Mouse (Mus musculus) kidney, adult 2 months (tissue): ENCODE measurements around the gene Galnt2.

Experiments
- CTCF ChIP-seq: fragments of 200-500 bp; conservative IDR thresholded peaks from 2 replicates; pipeline ENCODE4 v1.5.1; 2011; ENCODE audit warnings: low read depth, mild to moderate bottlenecking, control low read depth, low read length, moderate library complexity, mixed read lengths; ENCODE audit not compliant: insufficient read depth, insufficient read length
- POLR2A ChIP-seq: fragments of 200-500 bp; IDR thresholded peaks from one replicate; pipeline ENCODE4 v1.6.1; 2011; ENCODE audit warnings: low read depth, low read length, control low read depth

DNA sequence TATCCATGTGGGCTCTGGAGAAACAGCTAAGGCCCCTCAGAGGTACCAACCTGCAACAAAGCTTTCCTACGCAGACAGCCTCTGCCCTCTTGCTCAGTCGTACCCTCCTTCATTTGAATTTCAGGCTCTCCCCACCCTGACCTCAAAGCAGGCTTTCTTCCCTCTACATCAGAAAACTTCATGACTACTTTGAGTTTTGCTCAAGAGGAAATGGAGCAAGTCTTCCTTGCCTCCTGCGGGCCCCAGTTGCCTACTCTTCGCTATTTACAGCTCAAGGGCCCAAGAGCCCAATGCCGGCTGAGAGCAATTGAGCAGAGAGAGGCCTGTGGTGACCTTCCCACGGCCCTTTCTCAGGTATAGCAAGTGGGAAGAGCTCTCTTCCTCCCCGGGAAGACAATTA is 131.4 kb downstream of the Galnt2 start:
- no peak for TF ChIP-seq CTCF
- TF ChIP-seq POLR2A = no peak
